Mouse (Mus musculus) fibroblast of lung, adult 2 months (primary cell): ENCODE measurements around the gene Mylk3.

Experiments used
- DNase-seq: peaks from one replicate; pipeline ENCODE4 v3.0.0-alpha.2; 2011; ENCODE audit warnings: low read depth

Gene Mylk3

DNA sequence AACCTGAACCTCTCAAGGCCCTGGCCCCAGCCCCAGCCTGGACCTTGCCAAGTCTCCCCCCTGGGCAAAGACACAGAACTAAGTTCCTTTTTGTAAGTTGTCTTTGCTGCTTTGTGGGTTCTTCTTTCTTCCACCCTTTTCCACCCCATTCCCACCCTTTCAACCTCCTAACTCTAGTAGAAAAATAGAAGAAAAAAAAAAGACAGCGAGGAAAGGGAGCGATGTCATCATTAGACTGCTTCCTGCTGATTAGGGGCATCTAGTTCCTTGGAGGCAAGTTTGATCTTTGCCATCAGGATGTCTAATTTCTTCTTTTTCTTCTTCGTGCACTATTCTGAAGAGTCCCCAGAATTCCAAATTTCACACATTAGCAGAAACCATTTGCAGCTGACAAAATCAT, 73.1 kb downstream of the Mylk3 start:
- DNase-seq: no peak

DNA sequence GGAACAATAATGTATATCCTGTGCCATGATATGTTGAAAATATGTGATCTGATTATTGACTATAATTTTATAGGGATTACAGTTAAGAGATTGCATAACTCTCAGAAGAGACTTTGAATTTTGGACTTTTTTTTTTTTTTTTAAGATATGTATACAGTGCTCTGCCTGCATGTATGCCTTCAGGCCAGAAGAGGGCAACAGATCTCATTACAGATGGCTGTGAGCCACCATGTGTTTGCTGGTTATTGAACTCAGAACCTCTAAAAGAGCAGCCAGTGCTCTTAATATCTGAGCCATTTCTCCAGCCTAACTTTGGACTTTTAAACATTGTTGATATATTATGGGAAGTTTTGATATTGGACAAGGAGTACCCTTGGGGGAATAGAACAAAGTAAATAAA, 74.4 kb downstream of the Mylk3 start:
- DNase-seq: no peak

DNA sequence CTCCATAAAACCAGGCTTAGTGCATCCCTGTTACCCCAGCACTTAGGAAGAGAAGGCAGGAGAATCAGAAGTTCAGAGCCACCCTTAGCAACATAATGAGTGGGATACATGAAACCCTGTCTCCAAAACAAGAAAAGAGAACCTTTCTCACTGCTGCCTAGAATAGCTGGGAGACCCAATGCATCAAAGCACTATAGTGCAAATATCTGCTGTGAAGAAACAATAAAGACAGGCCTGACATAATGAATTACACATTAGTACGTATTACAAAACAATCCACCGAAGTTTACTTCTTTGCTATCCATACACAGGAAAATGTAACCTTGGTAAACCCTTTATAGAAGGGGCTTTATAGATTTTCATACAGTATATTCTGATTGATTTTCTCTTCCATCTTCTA, 77.6 kb downstream of the Mylk3 start:
- DNase-seq: no peak

DNA sequence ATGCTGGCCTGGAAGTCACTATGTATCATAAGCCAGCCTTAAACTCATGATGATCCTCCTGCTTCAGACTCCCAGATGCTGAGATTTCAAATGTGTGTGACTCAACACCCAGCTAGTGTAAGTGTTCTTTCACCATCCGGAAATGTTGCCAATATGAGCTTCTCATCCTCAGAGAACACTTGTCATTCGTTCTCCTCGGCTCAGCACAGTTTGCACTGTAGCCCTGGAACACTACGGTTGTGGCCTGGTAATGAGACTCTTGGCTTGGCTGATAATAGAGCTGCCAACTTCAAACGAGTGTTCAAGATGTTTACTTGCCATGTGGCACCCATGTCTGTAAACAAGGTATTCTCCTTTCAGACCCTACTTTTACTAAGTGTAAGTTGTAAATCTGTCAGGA, 82.6 kb downstream of the Mylk3 start:
- DNase-seq: no peak

DNA sequence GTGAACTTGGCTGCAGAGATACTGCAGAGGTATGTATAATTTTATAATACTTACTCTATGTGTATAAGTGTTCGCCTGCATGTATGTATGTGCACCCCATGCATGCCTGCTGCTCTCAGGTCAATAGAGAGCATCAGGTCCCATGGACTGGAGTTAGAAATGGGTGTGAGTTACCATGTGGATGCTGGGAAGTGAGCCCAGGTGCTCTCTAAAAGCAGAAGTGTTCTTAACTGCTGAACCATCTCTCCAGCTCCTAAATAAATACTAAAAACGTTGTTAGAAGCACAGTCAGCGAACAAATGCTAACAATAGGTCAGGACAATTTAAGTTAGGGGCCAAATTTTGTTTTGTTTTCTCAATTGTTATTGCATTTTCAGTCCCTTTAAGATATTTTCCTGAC, 83.2 kb downstream of the Mylk3 start:
- no peak for DNase-seq

DNA sequence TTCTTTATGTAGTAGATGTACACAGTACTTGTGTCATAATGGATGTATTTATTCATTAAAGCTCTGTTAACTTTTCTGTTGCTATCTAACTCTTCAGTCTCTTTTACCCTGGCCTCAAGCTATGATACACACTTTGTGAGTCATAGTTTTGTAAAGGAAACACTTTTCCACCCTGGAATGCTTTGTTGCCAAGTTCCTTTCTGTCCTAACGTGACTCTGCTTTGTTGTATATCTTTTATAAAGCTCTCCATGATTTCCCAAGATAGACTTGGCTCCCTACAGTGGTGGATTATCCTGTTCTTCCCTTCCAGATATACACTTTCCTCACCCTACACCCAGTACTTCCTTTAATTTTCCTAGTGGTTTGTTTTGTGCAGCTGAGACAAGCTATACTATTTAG, 84.2 kb downstream of the Mylk3 start:
- no peak for DNase-seq

DNA sequence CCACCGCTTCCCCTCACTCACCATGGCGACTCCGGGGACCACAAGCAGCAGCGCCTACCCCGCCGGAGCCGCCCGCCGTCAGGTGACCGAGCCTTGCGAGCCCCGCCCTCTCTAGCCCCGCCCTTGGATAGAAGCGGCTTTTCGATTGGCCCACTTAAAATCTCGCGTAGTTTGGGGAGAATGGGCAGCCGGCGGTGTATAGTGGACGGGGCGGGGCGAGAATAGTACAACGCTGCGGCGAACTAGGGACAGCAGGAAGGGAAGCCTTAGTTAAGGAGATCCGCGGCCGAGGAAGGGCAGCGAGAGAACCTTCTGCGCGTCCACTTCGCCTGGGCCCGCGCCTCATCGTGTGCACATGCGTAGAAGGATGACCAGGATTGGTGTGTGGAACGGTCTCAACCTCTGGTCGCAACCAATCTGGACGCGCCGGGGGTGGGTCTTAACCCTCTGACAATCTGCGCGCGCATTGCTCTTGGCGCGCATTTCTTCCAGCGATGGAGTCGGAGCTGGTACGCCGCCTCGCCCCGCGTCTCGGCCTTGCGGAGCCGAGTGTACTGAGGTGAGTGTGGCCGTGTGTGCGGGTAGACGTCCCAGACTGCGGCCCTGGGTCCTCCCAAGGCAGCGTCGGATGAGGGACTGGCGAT, 86.6 kb downstream of the Mylk3 start, which contains the start of the genes Orc6 and Vps35:
TSS of gene Orc6 (plus strand) at position 199 of the 644 bp plus-strand sequence.
TSS of gene Vps35 (minus strand) at position 369 of the 644 bp plus-strand sequence.
- DNase-seq: peak; percentile 86

DNA sequence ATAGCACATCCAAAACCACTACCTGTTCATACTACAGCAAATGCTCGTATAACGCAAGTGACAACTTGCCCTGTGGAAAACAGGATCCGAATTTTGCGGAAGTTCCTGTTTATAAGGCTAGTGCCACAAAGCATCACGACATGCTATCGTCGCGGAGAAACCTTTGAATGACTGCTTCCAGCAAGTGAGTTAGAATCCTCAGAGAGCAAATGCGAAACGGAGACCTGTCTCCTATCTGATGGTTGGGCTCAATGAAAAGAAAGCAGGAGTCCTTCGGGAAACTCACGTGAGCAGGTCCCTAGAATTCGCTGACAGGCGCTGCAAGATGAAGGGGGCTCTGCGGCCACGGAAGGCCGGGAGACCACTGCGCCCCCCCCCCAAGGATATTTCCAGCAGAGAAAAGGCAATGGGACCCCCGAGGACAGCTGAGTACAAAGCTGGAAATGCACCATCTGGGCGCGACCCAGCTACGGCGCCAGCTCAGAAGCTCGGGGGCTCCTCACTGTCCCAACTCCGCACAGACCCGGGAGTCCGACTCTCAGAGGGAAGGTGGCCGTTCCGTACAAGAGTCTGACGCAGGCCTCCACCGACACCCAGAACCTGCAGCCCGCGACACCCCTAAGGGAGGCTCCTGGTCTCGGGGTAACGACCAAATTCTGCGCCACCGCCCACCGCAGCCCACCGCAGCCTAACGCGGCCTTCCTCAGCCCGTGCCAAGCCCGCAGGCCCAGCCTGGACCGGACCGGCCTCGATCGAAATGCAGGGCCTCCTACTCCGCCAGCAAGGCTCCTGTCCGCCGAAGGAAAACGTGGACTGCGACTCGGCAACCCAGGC, 87.3 kb downstream of the Mylk3 start:
- DNase-seq: no peak

DNA sequence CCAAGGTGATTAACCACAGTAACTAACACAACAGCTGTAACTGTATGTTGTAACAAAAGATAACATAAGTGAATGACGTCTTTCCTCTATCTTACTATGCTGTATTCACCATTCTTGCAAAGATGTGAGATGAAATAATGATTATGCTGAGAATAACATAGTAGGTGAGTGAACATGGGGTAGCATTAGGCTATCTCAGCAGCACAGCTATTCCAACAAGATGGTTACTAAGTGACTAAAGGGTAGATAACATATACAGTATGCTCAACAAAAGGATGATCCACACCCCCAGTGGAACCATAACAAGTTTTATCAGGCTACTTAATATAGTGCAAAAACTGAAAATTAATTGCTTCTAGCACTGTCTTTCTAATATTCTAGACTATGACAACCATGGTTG, 99.3 kb downstream of the Mylk3 start:
- DNase-seq: no peak
